ENCODE assay signal across 13 mouse cellular contexts in genomic region chr6:14522742-14523141, GRCm38 (mm10).
A peak's percentile ranks its signal among the peaks of the same experiment; 100 is the strongest.
DNase-seq lines count a peak whose midpoint lies in the region; ATAC-seq and TF ChIP-seq lines count a peak whose summit lies in the region.
"Had no signal": no experiment of that assay in that cellular context is flagged by ENCODE, and none has a peak within 500 bp of the region (broad histone marks: within the 10 kb centered on the region; RNA-seq: fewer than 3 reads in every experiment).

No protein-coding gene starts in this region.

- peak; percentile 51 for TF ChIP-seq CTCF in liver, adult 2 months (IDR thresholded peaks at IDR 0.05; ENCODE audit: low read depth, low read length)
- peak; percentile 75 for TF ChIP-seq CTCF in E14TG2a.4 (conservative IDR thresholded peaks at IDR 0.05; ENCODE audit: low read length)
- peak; percentile 56 for TF ChIP-seq CTCF in cortical plate, adult 2 months (IDR thresholded peaks at IDR 0.05; ENCODE audit: extremely low read depth, insufficient read depth, low read length)

- no peak overlapping the region for H3K9ac ChIP-seq in liver, adult 2 months (ENCODE audit: low read depth, low read length)
- no peak overlapping the region for H3K9ac ChIP-seq in liver, embryonic 12.5 days
- no peak overlapping the region for H3K9ac ChIP-seq in intestine, embryonic 15.5 days
- H3K9ac ChIP-seq: embryonic facial prominence, embryonic 12.5 days; liver, embryonic 13.5 days; neural tube, embryonic 12.5 days; stomach, embryonic 15.5 days had no signal

- H3K36me3 ChIP-seq in liver, adult 2 months (ENCODE audit: control insufficient read depth, insufficient read depth, low read length) = no peaks in the 10 kb centered on the region
- H3K36me3 ChIP-seq in liver, embryonic 12.5 days = no peaks in the 10 kb centered on the region
- no peaks in the 10 kb centered on the region for H3K36me3 ChIP-seq in E14TG2a.4 (ENCODE audit: insufficient read depth, low read length)
- H3K36me3 ChIP-seq in intestine, embryonic 15.5 days = no peaks in the 10 kb centered on the region
- H3K36me3 ChIP-seq: embryonic facial prominence, embryonic 12.5 days; liver, embryonic 13.5 days; neural tube, embryonic 12.5 days; stomach, embryonic 15.5 days had no signal

- TF ChIP-seq POLR2A in liver, adult 2 months (IDR thresholded peaks at IDR 0.05; ENCODE audit: extremely low read depth, insufficient read depth, low read length) = no peak
- TF ChIP-seq POLR2A in cortical plate, adult 2 months (IDR thresholded peaks at IDR 0.05; ENCODE audit: extremely low read depth, insufficient read depth, low read length) = no peak

- 10% methylated on average over 2 of the region's 2 CpGs for WGBS in liver, adult 2 months
- 12% methylated on average over 2 of the region's 2 CpGs for WGBS in liver, embryonic 12.5 days (ENCODE audit: insufficient replicate concordance)
- 23% methylated on average over 2 of the region's 2 CpGs for WGBS in intestine, embryonic 15.5 days

- DNase-seq in frontal cortex, postnatal 36 days (ENCODE audit: low spot score in 2 of 2) = peak; percentile 3 to 32
- DNase-seq in frontal cortex, postnatal 25 days (ENCODE audit: low spot score in 2 of 2) = no peak
- peak; percentile 8 for DNase-seq in liver, adult 2 months (ENCODE audit: extremely low read depth, low read depth, low spot score)
- DNase-seq in right cerebral cortex, postnatal 4 days = no peak
- DNase-seq: liver, embryonic 13.5 days had no signal

- no peak overlapping the region for H3K4me3 ChIP-seq in liver, adult 2 months (ENCODE audit: insufficient read depth, low read depth, low read length)
- no peak overlapping the region for H3K4me3 ChIP-seq in liver, embryonic 12.5 days
- H3K4me3 ChIP-seq in E14TG2a.4 (replicated peaks; ENCODE audit: low read length) = no peak overlapping the region
- H3K4me3 ChIP-seq in cortical plate, adult 2 months (ENCODE audit: insufficient read depth, low read length) = no peak overlapping the region
- no peak overlapping the region for H3K4me3 ChIP-seq in intestine, embryonic 15.5 days (replicated peaks)
- H3K4me3 ChIP-seq: embryonic facial prominence, embryonic 12.5 days; liver, embryonic 13.5 days; neural tube, embryonic 12.5 days; stomach, embryonic 15.5 days had no signal

- no peaks in the 10 kb centered on the region for H3K79me2 ChIP-seq in liver, adult 2 months (ENCODE audit: control insufficient read depth, insufficient read depth, low read length)

- H3K27me3 ChIP-seq in liver, adult 2 months (ENCODE audit: control insufficient read depth, insufficient read depth, low read length) = no peaks in the 10 kb centered on the region
- H3K27me3 ChIP-seq in liver, embryonic 12.5 days (replicated peaks) = no peaks in the 10 kb centered on the region
- no peaks in the 10 kb centered on the region for H3K27me3 ChIP-seq in E14TG2a.4 (ENCODE audit: insufficient read depth, low read length)
- H3K27me3 ChIP-seq in intestine, embryonic 15.5 days (replicated peaks) = no peaks in the 10 kb centered on the region
- H3K27me3 ChIP-seq: embryonic facial prominence, embryonic 12.5 days; liver, embryonic 13.5 days; neural tube, embryonic 12.5 days; stomach, embryonic 15.5 days had no signal

- no peak overlapping the region for H3K27ac ChIP-seq in liver, adult 2 months (replicated peaks; ENCODE audit: insufficient read depth, low read depth, low read length)
- no peak overlapping the region for H3K27ac ChIP-seq in liver, embryonic 12.5 days
- no peak overlapping the region for H3K27ac ChIP-seq in cortical plate, adult 2 months (ENCODE audit: insufficient read depth, low read length)
- no peak overlapping the region for H3K27ac ChIP-seq in intestine, embryonic 15.5 days
- H3K27ac ChIP-seq: embryonic facial prominence, embryonic 12.5 days; liver, embryonic 13.5 days; neural tube, embryonic 12.5 days; stomach, embryonic 15.5 days had no signal

- no peaks in the 10 kb centered on the region for H3K9me3 ChIP-seq in liver, embryonic 12.5 days (replicated peaks)
- H3K9me3 ChIP-seq in E14TG2a.4 (ENCODE audit: low read length) = no peaks in the 10 kb centered on the region
- H3K9me3 ChIP-seq in intestine, embryonic 15.5 days = no peaks in the 10 kb centered on the region
- H3K9me3 ChIP-seq: embryonic facial prominence, embryonic 12.5 days; liver, embryonic 13.5 days; neural tube, embryonic 12.5 days; stomach, embryonic 15.5 days had no signal

- ATAC-seq in liver, embryonic 12.5 days = no peak
- no peak for ATAC-seq in intestine, embryonic 15.5 days
- ATAC-seq: activated CD4-positive, CD25-positive, alpha-beta regulatory T cell, adult 4 months had no signal

- no peak overlapping the region for H3K4me2 ChIP-seq in liver, embryonic 12.5 days
- H3K4me2 ChIP-seq in intestine, embryonic 15.5 days (replicated peaks) = no peak overlapping the region
- H3K4me2 ChIP-seq: embryonic facial prominence, embryonic 12.5 days; liver, embryonic 13.5 days; neural tube, embryonic 12.5 days; stomach, embryonic 15.5 days had no signal

- H3K4me1 ChIP-seq in liver, adult 2 months (ENCODE audit: control insufficient read depth, insufficient read depth, low read length) = no peaks in the 10 kb centered on the region
- no peaks in the 10 kb centered on the region for H3K4me1 ChIP-seq in liver, embryonic 12.5 days
- no peaks in the 10 kb centered on the region for H3K4me1 ChIP-seq in E14TG2a.4 (replicated peaks; ENCODE audit: low read depth, low read length)
- no peaks in the 10 kb centered on the region for H3K4me1 ChIP-seq in cortical plate, adult 2 months (ENCODE audit: control insufficient read depth, insufficient read depth, low read length)
- no peaks in the 10 kb centered on the region for H3K4me1 ChIP-seq in intestine, embryonic 15.5 days (replicated peaks)
- H3K4me1 ChIP-seq: embryonic facial prominence, embryonic 12.5 days; liver, embryonic 13.5 days; neural tube, embryonic 12.5 days; stomach, embryonic 15.5 days had no signal

Comparison
In these comparisons a context has a peak if more than half of its experiments do, and no peak if none do; other contexts are left out.
1. DNase-seq: peak in frontal cortex, postnatal 36 days (2 of 2) and liver, adult 2 months (single experiment); none in frontal cortex, postnatal 25 days (0 of 2) and right cerebral cortex, postnatal 4 days (single experiment).
2. Peak in every context shown above with its lines, with median percentiles within 50 percentile points of each other: CTCF ChIP-seq.